Mouse (Mus musculus) forebrain, embryonic 12.5 days (tissue): ENCODE measurements around the gene Foxm1. TPM values are rescaled to one million over a fixed set of nuclear protein-coding genes. Genes with fewer than 3 reads are reported as not detected.

Experiments used
- ATAC-seq: fragments of 200-750 bp; cut with Nextera tagmentation; 2 replicates; pipeline ENCODE4 v1.8.0; 2017; ENCODE audit warnings: moderate TSS enrichment; ENCODE audit not compliant: low FRiP score
- H3K27ac ChIP-seq: fragments of 300-500 bp; sonication (generic); 2 replicates; pipeline ENCODE4 v1.5.1; 2016; ENCODE audit warnings: mild to moderate bottlenecking
- H3K27me3 ChIP-seq: fragments of 300-500 bp; sonication (generic); 2 replicates; pipeline ENCODE4 v1.6.1; 2016; ENCODE audit warnings: mild to moderate bottlenecking
- H3K36me3 ChIP-seq: fragments of 300-500 bp; sonication (generic); replicated peaks from 2 replicates; pipeline ENCODE4 v1.6.1; 2016; ENCODE audit warnings: mild to moderate bottlenecking
- H3K4me1 ChIP-seq: fragments of 300-500 bp; sonication (generic); 2 replicates; pipeline ENCODE4 v1.6.1; 2016
- H3K4me2 ChIP-seq: fragments of 300-500 bp; sonication (generic); 2 replicates; pipeline ENCODE4 v1.6.1; 2016; ENCODE audit warnings: mild to moderate bottlenecking, moderate library complexity
- H3K4me3 ChIP-seq: fragments of 300-500 bp; sonication (generic); replicated peaks from 2 replicates; pipeline ENCODE4 v1.5.1; 2016; ENCODE audit warnings: mild to moderate bottlenecking
- H3K9ac ChIP-seq: fragments of 300-500 bp; sonication (generic); 2 replicates; pipeline ENCODE4 v1.6.1; 2016; ENCODE audit warnings: mild to moderate bottlenecking
- H3K9me3 ChIP-seq: fragments of 300-500 bp; sonication (generic); 2 replicates; pipeline ENCODE4 v1.6.1; 2016
- WGBS: fragments of 180-500 bp; shearing (Covaris S2); methylation state at CpG from one replicate; pipeline ENCODE4 v1.1.7; 2016; 5-methylcytosine and 5-hydroxymethylcytosine counted together
- polyA plus RNA-seq: library from polyadenylated mRNA; unstranded; fragments of >200 nt; fragmentation: Nextera tagmentation; extraction: Ambion mirVana; gene quantifications from 2 replicates; pipeline ENCODE4 v1.2.1, GENCODE M21; 2016

Gene Foxm1
- polyA plus RNA-seq, 1 experiment from 2014 or later, result 74.6 TPM

- Histone ChIP-seq H3K4me1 (peaks cover 29% of the 10 kb centered on the region), H3K9me3 (no peaks in the 10 kb centered on the region), H3K4me2 (peak overlapping the region; percentile 82), H3K27ac (peak overlapping the region; percentile 86), H3K36me3 (peaks cover 29% of the 10 kb centered on the region), H3K9ac (peak overlapping the region; percentile 80), H3K27me3 (no peaks in the 10 kb centered on the region), H3K4me3 (peak overlapping the region; percentile 77)
- peak; percentile 79 for ATAC-seq
- under 1% methylated on average over 28 of the region's 28 CpGs for WGBS
These were observed 7.5 kb upstream of the Foxm1 start for GRCm38 (mm10) chr6:128355201-128355681.

- peaks cover 23% of the 10 kb centered on the region for H3K36me3 ChIP-seq
- H3K27ac ChIP-seq, result peak within 1 kb of the TSS; percentile 86
- peaks cover 35% of the 10 kb centered on the region for H3K4me1 ChIP-seq
- ATAC-seq, result peak; percentile 99
- H3K4me2 ChIP-seq, result peak within 1 kb of the TSS; percentile 82
- under 1% methylated on average over 42 of the region's 42 CpGs for WGBS
- peak within 1 kb of the TSS; percentile 80 for H3K9ac ChIP-seq
- H3K9me3 ChIP-seq, result no peaks in the 10 kb centered on the region
- H3K27me3 ChIP-seq, result no peaks in the 10 kb centered on the region
- H3K4me3 ChIP-seq, result peak within 1 kb of the TSS; percentile 77
These were observed 6.9 kb upstream of the Foxm1 start, which contains the start of gene Tulp3 for GRCm38 (mm10) chr6:128355726-128356416. Gene Tulp3, minus strand, starts transcription at chr6:128355851.

- H3K36me3 ChIP-seq, result peaks cover 21% of the 10 kb centered on the region
- WGBS, result 16% methylated on average over 2 of the region's 2 CpGs
- H3K27ac ChIP-seq, result no peak overlapping the region
- H3K9ac ChIP-seq, result peak overlapping the region; percentile 7; the same call in 1 of the 2 replicates
- H3K9me3 ChIP-seq, result no peaks in the 10 kb centered on the region
- H3K4me2 ChIP-seq, result no peak overlapping the region
- no peak overlapping the region for H3K4me3 ChIP-seq
- H3K27me3 ChIP-seq, result no peaks in the 10 kb centered on the region
- no peak for ATAC-seq
- peaks cover 50% of the 10 kb centered on the region for H3K4me1 ChIP-seq
These were observed 3.8 kb upstream of the Foxm1 start for GRCm38 (mm10) chr6:128358999-128359398.

GRCm38 (mm10) chr6:128361901-128362300 is 866 bp upstream of the Foxm1 start:
- Histone ChIP-seq H3K9ac (peak overlapping the region; percentile 91), H3K27me3 (no peaks in the 10 kb centered on the region), H3K36me3 (peaks cover 36% of the 10 kb centered on the region), H3K4me1 (peaks cover 47% of the 10 kb centered on the region), H3K4me3 (peak overlapping the region; percentile 77), H3K9me3 (no peaks in the 10 kb centered on the region), H3K27ac (peak overlapping the region; percentile 95), H3K4me2 (peak overlapping the region; percentile 75)
- WGBS, result 13% methylated on average over 9 of the region's 9 CpGs
- no peak; the same call in 1 of the 2 replicates for ATAC-seq

GRCm38 (mm10) chr6:128363007-128363825 is 449 bp downstream of the Foxm1 start:
- ATAC-seq, result no peak
- WGBS, result 1% methylated on average over 46 of the region's 46 CpGs
- peaks cover 35% of the 10 kb centered on the region for H3K36me3 ChIP-seq

GRCm38 (mm10) chr6:128364721-128365120 is 2.0 kb downstream of the Foxm1 start:
- H3K27me3 ChIP-seq, result no peaks in the 10 kb centered on the region
- 85% methylated on average over 6 of the region's 6 CpGs for WGBS
- 0 out of 2 replicates have a peak overlapping the region, but pooled peaks have one; percentile 7 for H3K4me3 ChIP-seq
- H3K9ac ChIP-seq, result 0 out of 2 replicates have a peak overlapping the region, but pooled peaks have one; percentile 12
- H3K4me1 ChIP-seq, result peaks cover 41% of the 10 kb centered on the region
- peak overlapping the region; percentile 75 for H3K4me2 ChIP-seq
- no peak overlapping the region for H3K27ac ChIP-seq
- H3K9me3 ChIP-seq, result no peaks in the 10 kb centered on the region
- no peak for ATAC-seq
- peaks cover 44% of the 10 kb centered on the region for H3K36me3 ChIP-seq

More at GRCm38 (mm10) chr6:128363007-128363825, 449 bp downstream of the Foxm1 start:
- no peaks in the 10 kb centered on the region for H3K27me3 ChIP-seq
- no peaks in the 10 kb centered on the region for H3K9me3 ChIP-seq
- peak overlapping the region; percentile 77 for H3K4me3 ChIP-seq
- peak overlapping the region; percentile 75 for H3K4me2 ChIP-seq
- peaks cover 47% of the 10 kb centered on the region for H3K4me1 ChIP-seq
- peak overlapping the region; percentile 95 for H3K27ac ChIP-seq
- peak overlapping the region; percentile 91 for H3K9ac ChIP-seq

GRCm38 (mm10) chr6:128366466-128366865 is 3.7 kb downstream of the Foxm1 start:
- WGBS, result 91% methylated on average over 5 of the region's 5 CpGs
- Histone ChIP-seq H3K4me1 (peaks cover 23% of the 10 kb centered on the region), H3K9me3 (no peaks in the 10 kb centered on the region), H3K9ac (no peak overlapping the region), H3K4me2 (no peak overlapping the region), H3K36me3 (peaks cover 62% of the 10 kb centered on the region), H3K27ac (no peak overlapping the region), H3K27me3 (no peaks in the 10 kb centered on the region), H3K4me3 (no peak overlapping the region)
- ATAC-seq, result no peak

- Histone ChIP-seq H3K27ac (no peak overlapping the region), H3K9me3 (no peaks in the 10 kb centered on the region), H3K4me1 (peaks cover 10% of the 10 kb centered on the region), H3K9ac (no peak overlapping the region), H3K36me3 (peaks cover 97% of the 10 kb centered on the region), H3K4me2 (no peak overlapping the region), H3K4me3 (no peak overlapping the region), H3K27me3 (no peaks in the 10 kb centered on the region)
- 95% methylated on average over 5 of the region's 5 CpGs for WGBS
- no peak for ATAC-seq
These were observed 7.3 kb downstream of the Foxm1 start for GRCm38 (mm10) chr6:128370040-128370439.

- Histone ChIP-seq H3K36me3 (peaks cover 62% of the 10 kb centered on the region), H3K4me2 (no peak within 1 kb of the TSS), H3K9me3 (no peaks in the 10 kb centered on the region), H3K4me1 (peaks cover 16% of the 10 kb centered on the region), H3K27ac (no peak within 1 kb of the TSS), H3K27me3 (no peaks in the 10 kb centered on the region), H3K9ac (0 out of 2 replicates have a peak within 1 kb of the TSS, but pooled peaks have one; percentile 7), H3K4me3 (no peak within 1 kb of the TSS)
- 8% methylated on average over 6 of the region's 6 CpGs for WGBS
- ATAC-seq, result peak; percentile 83; the same call in 1 of the 2 replicates
These were observed 12.4 kb downstream of the Foxm1 start, which contains the start of the genes Tex52 and Gm44596 for GRCm38 (mm10) chr6:128375192-128375591. Gene Tex52, plus strand, starts transcription at chr6:128375456. Gene Gm44596, plus strand, starts transcription at chr6:128375503.

GRCm38 (mm10) chr6:128376371-128377085 is 13.8 kb downstream of the Foxm1 start:
- no peak overlapping the region for H3K9ac ChIP-seq
- 92% methylated on average over 17 of the region's 17 CpGs for WGBS
- H3K4me1 ChIP-seq, result peaks cover 16% of the 10 kb centered on the region
- H3K27ac ChIP-seq, result no peak overlapping the region
- H3K36me3 ChIP-seq, result peaks cover 49% of the 10 kb centered on the region
- H3K9me3 ChIP-seq, result no peaks in the 10 kb centered on the region
- no peak overlapping the region for H3K4me3 ChIP-seq
- no peak for ATAC-seq
- H3K27me3 ChIP-seq, result no peaks in the 10 kb centered on the region
- no peak overlapping the region for H3K4me2 ChIP-seq

GRCm38 (mm10) chr6:128379636-128380035 is 16.9 kb downstream of the Foxm1 start:
- Histone ChIP-seq H3K36me3 (peaks cover 18% of the 10 kb centered on the region), H3K4me2 (no peak overlapping the region), H3K9ac (no peak overlapping the region), H3K4me1 (peaks cover 11% of the 10 kb centered on the region), H3K4me3 (no peak overlapping the region), H3K9me3 (no peaks in the 10 kb centered on the region), H3K27me3 (no peaks in the 10 kb centered on the region), H3K27ac (no peak overlapping the region)
- ATAC-seq, result no peak
- 87% methylated on average over 16 of the region's 16 CpGs for WGBS
